Mouse (Mus musculus): Measurements from ENCODE around the gene Rhebl1. TPM values are rescaled to one million over a fixed set of nuclear protein-coding genes. Genes with fewer than 3 reads are reported as not detected.
"Not testable (repeated sequence)": the region's sequence is repeated elsewhere in the genome, so short reads cannot be mapped to it uniquely, and the experiment has no call there.

The Rhebl1 gene
- polyA plus RNA-seq, 1 experiment from 2014 or later = 9.4 TPM

DNA sequence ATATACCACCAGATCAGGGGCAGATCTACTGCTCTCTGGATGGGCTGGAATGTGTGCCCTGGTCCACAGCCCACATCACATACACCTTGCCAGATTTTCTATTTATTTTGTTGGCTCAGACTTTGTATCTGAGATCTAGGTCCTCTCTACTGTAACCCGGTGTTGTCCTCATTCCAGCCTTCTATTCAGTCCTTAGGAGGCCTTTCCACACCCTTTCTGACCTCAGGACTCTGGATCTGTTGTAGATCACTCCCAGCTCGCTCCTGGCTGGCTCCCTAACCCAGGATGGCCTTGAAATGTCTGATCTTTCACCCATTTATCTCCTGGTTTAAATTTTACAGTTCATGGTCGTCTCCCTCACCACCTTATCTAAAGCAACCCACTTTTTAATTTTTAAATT, 30.3 kb upstream of the Rhebl1 start:
- H3K9ac ChIP-seq (ENCODE audit: low read depth, low read length) = no peak overlapping the region
- WGBS = 31% methylated on average over 3 of the region's 3 CpGs
- H3K27ac ChIP-seq (ENCODE audit: low read depth, low read length) = peak overlapping the region; percentile 41
- no peaks in the 10 kb centered on the region for H3K27me3 ChIP-seq (replicated peaks; ENCODE audit: control insufficient read depth, insufficient read depth, low read length)
- H3K4me3 ChIP-seq (ENCODE audit: low read depth, low read length) = no peak overlapping the region
- H3K36me3 ChIP-seq (ENCODE audit: control insufficient read depth, insufficient read depth) = no peaks in the 10 kb centered on the region
- ATAC-seq = no peak
- H3K9me3 ChIP-seq (ENCODE audit: control insufficient read depth) = no peaks in the 10 kb centered on the region
- no peak for TF ChIP-seq CTCF (IDR thresholded peaks at IDR 0.05; ENCODE audit: low read depth)
- no peaks in the 10 kb centered on the region for H3K4me1 ChIP-seq (replicated peaks; ENCODE audit: control insufficient read depth, insufficient read depth, low read length)
- no peak overlapping the region for H3K4me2 ChIP-seq (replicated peaks; ENCODE audit: low read depth)

DNA sequence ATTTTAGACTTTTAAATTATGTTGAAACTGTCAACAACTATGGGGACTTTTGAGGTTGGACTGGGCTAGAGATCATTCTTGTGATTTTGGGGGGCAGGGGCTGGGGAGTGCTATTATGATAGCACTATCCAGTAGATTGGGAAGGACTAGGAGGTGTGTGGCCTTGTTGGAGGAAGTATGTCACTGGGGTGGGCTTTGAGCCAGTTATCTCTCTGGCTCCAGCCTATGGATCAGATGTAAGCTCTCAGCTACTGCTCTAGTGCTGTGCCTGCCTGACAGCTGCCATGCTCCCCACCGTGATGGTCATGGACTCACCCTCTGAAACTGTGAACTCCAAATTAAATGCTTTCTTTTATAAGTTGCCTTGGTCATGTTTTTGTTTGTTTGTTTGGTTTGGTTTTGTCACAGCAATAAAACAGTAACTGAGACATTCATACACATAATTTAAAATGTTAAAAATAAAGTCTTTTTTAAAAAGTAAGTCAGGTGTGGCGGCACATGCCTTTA, 28.7 kb upstream of the Rhebl1 start:
- no peaks in the 10 kb centered on the region for H3K36me3 ChIP-seq (ENCODE audit: control insufficient read depth, insufficient read depth)
- 66% methylated on average over 2 of the region's 2 CpGs for WGBS
- 0 out of 2 replicates have a peak overlapping the region, but pooled peaks have one; percentile 37 for H3K9ac ChIP-seq (ENCODE audit: low read depth, low read length)
- H3K9me3 ChIP-seq (ENCODE audit: control insufficient read depth) = no peaks in the 10 kb centered on the region
- 0 out of 2 replicates have a peak overlapping the region, but pooled peaks have one; percentile 9 for H3K4me2 ChIP-seq (replicated peaks; ENCODE audit: low read depth)
- no peak overlapping the region for H3K4me3 ChIP-seq (ENCODE audit: low read depth, low read length)
- H3K27me3 ChIP-seq (replicated peaks; ENCODE audit: control insufficient read depth, insufficient read depth, low read length) = no peaks in the 10 kb centered on the region
- no peak for ATAC-seq
- H3K27ac ChIP-seq (ENCODE audit: low read depth, low read length) = peak overlapping the region; percentile 88
- no peak for TF ChIP-seq CTCF (IDR thresholded peaks at IDR 0.05; ENCODE audit: low read depth)
- no peaks in the 10 kb centered on the region for H3K4me1 ChIP-seq (replicated peaks; ENCODE audit: control insufficient read depth, insufficient read depth, low read length)

DNA sequence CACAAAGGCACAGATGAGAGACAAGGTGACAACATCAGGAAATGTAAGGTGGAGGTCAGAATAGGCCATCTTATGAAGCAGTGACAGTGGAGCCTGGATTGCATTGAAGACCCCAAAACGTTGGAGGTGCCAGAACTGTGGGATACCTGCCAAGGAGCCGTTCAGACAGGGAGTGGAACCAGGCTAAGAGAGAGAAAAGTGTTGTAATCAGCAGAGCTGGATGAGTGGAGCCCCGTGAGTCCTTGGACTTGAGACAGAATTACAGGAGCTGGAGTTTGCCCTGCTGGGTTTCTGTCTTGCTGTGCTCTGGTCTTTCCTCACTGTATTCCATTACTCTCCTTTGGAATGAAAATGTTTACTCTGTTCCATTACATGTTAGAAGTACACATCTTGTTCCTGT, 28.2 kb upstream of the Rhebl1 start:
- Histone ChIP-seq H3K36me3 (ENCODE audit: control insufficient read depth, insufficient read depth) (no peaks in the 10 kb centered on the region), H3K4me1 (replicated peaks; ENCODE audit: control insufficient read depth, insufficient read depth, low read length) (no peaks in the 10 kb centered on the region), H3K4me2 (replicated peaks; ENCODE audit: low read depth) (peak overlapping the region; percentile 28), H3K27me3 (replicated peaks; ENCODE audit: control insufficient read depth, insufficient read depth, low read length) (no peaks in the 10 kb centered on the region), H3K4me3 (ENCODE audit: low read depth, low read length) (no peak overlapping the region), H3K27ac (ENCODE audit: low read depth, low read length) (peak overlapping the region; percentile 88), H3K9me3 (ENCODE audit: control insufficient read depth) (no peaks in the 10 kb centered on the region), H3K9ac (ENCODE audit: low read depth, low read length) (no peak overlapping the region)
- WGBS = 20% methylated on average over 3 of the region's 3 CpGs
- no peak for TF ChIP-seq CTCF (IDR thresholded peaks at IDR 0.05; ENCODE audit: low read depth)
- ATAC-seq = peak; percentile 58

DNA sequence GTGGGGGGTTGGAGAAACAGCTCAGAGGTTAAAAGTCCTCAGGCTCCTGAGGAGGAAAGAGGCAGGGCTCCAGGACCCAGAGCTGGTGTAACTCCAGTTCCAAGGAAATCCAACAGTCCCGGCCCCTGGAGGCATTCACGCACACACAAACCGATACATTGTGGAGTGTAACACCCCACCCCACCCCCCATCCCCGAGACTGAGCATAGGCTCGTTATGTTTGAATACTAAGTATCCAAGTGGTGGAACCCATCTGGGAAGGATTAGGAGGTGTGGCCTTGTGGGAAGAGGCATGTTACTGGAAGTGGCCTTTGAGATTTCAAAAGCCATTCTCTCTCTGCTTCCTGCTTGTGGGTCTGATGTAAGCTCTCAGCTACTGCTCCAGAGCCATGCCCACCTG, 27.2 kb upstream of the Rhebl1 start:
- Histone ChIP-seq H3K9ac (ENCODE audit: low read depth, low read length) (no peak overlapping the region), H3K9me3 (ENCODE audit: control insufficient read depth) (no peaks in the 10 kb centered on the region), H3K4me1 (replicated peaks; ENCODE audit: control insufficient read depth, insufficient read depth, low read length) (no peaks in the 10 kb centered on the region), H3K4me2 (replicated peaks; ENCODE audit: low read depth) (no peak overlapping the region), H3K27me3 (replicated peaks; ENCODE audit: control insufficient read depth, insufficient read depth, low read length) (no peaks in the 10 kb centered on the region), H3K27ac (ENCODE audit: low read depth, low read length) (peak overlapping the region; percentile 88), H3K4me3 (ENCODE audit: low read depth, low read length) (no peak overlapping the region), H3K36me3 (ENCODE audit: control insufficient read depth, insufficient read depth) (no peaks in the 10 kb centered on the region)
- no peak for TF ChIP-seq CTCF (IDR thresholded peaks at IDR 0.05; ENCODE audit: low read depth)
- no peak for ATAC-seq
- 89% methylated on average over 5 of the region's 5 CpGs for WGBS

DNA sequence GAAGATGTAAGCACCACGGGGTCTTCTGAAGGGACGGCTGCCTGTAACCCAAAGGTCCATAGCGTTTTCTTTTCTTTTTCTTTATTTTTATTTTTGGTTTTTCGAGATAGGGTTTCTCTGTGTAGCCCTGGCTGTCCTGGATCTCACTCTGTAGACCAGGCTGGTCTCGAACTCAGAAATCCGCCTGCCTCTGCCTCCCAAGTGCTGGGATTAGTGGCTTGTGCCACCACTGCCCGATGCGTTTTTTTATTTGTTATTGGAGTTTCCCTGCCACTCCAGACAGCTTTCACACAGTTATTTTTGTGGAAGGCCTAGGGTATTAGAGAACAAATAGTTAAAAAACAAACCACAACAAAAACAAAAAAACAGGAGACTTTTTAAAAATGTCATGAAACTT, 24.2 kb upstream of the Rhebl1 start:
- Histone ChIP-seq H3K9ac (ENCODE audit: low read depth, low read length) (peak overlapping the region; percentile 40; the same call in 1 of the 2 replicates), H3K4me2 (replicated peaks; ENCODE audit: low read depth) (peak overlapping the region; percentile 82), H3K4me3 (ENCODE audit: low read depth, low read length) (peak overlapping the region; percentile 89), H3K27ac (ENCODE audit: low read depth, low read length) (peak overlapping the region; percentile 93)
- H3K36me3 ChIP-seq (ENCODE audit: control insufficient read depth, insufficient read depth); H3K9me3 ChIP-seq (ENCODE audit: control insufficient read depth); ATAC-seq; H3K27me3 ChIP-seq (replicated peaks; ENCODE audit: control insufficient read depth, insufficient read depth, low read length); H3K4me1 ChIP-seq (replicated peaks; ENCODE audit: control insufficient read depth, insufficient read depth, low read length): not testable (repeated sequence)
- WGBS = 20% methylated on average over 8 of the region's 8 CpGs

DNA sequence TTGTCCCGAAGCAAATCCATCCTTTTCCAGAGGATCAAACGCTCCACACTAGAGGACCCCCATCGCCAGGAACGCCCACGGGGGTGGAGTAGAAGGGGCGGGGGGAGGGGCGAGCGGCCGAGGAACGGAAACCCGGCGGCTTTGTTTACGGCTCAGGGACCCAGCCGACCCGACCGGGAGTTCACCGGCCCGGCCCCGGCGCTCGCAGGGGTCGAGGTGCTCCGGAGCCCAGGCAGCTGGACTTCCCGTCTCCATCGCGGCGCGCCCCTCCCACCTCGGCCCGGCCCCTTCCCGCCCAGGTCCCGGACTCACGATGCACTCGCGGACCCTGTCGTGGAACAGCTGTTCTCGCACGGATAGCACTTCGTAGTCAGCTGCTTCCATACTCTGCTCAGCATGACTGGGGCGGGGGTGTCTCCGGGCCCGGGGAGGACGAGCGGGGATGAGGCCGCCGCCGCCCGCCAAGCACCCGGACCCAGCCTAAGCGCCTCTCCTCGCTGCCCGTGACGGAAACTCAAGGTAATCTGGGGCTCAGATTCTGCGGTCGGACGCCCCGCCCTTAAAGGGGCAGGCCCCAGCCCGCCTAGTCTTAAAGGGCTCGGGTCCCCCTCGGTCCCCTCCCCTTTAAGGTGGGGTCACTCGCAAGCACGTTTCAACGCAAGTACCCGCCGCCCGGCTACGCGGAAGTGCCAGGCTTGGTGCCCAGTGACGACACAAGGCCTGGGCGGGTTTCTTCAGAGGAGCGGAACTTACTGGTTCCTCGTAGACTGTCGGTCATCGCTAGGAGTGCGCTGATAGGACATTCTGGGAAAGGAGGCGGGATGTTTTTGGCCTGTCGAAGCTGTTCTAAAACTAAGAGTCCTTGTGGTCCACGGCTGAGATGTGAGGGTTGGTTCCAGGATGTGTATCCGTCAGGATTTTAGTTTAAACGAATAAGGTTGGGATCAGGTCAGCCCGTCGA, 23.5 kb upstream of the Rhebl1 start, which contains the start of gene Lmbr1l:
Lmbr1l (minus strand) TSS at position 694 of the 961 bp plus-strand sequence.
- TF ChIP-seq CTCF (IDR thresholded peaks at IDR 0.05; ENCODE audit: low read depth) = no peak
- Histone ChIP-seq H3K9me3 (ENCODE audit: control insufficient read depth) (no peaks in the 10 kb centered on the region), H3K36me3 (ENCODE audit: control insufficient read depth, insufficient read depth) (peaks cover 11% of the 10 kb centered on the region), H3K27ac (ENCODE audit: low read depth, low read length) (peak within 1 kb of the TSS; percentile 93), H3K4me2 (replicated peaks; ENCODE audit: low read depth) (peak within 1 kb of the TSS; percentile 82), H3K4me3 (ENCODE audit: low read depth, low read length) (peak within 1 kb of the TSS; percentile 89), H3K4me1 (replicated peaks; ENCODE audit: control insufficient read depth, insufficient read depth, low read length) (0 out of 2 replicates have a peak, but pooled peaks cover 2% of the 10 kb centered on the region), H3K9ac (ENCODE audit: low read depth, low read length) (peak within 1 kb of the TSS; percentile 87), H3K27me3 (replicated peaks; ENCODE audit: control insufficient read depth, insufficient read depth, low read length) (no peaks in the 10 kb centered on the region)
- peak; percentile 98 for ATAC-seq
- under 1% methylated on average over 82 of the region's 82 CpGs for WGBS

All from intestine, postnatal 0 days (tissue).